Mouse (Mus musculus) testis, postnatal 14 days (tissue): Measurements from ENCODE around the gene Olfr457.
"Not testable (repeated sequence)": the region's sequence is repeated elsewhere in the genome, so short reads cannot be mapped to it uniquely, and the experiment has no call there.

ENCODE experiments used
- DNase-seq: peaks from one replicate; pipeline ENCODE4 v3.0.0; 2021; ENCODE audit warnings: low spot score

Olfr457 gene

DNA sequence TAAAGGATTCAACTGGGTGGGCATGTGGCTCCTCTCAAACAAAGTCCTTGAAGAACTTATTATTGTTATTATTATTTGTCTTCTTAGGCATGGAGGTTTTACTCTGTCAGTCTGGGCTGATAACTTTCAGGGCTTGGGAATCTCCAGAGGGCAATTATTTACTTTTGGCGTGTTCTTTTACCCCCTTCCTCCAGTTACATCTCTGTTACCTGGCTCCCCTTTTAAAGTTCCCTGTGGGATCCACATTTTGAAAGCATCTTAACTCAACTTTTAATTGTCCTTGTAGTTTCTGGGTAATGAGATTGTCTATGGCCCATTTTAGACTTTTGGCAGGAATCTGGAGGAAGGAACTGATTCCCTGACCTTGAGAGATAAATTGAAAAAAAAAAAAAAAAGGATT lies at the start of gene Olfr457:
Gene Olfr457, minus strand, starts transcription at position 101 of the 400 bp plus-strand sequence.
- DNase-seq, result no peak

DNA sequence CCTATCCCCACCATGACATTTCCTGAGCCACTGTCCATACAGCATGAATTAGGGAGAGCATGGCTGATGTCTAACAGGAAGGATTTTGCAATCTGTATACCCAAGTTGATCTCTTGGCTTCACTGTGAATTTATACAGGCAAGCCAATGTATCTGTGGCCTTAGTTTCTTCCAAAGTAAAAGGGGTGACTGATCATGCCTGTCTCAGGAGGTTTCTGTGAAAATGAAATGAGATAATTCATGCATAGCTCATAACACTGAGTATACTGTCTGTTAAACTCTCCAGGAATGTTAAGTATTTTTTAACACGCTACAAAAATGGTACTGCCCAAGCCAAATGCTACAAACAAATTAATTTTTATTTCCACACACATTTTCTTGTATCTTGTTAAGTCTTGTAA lies 37.3 kb upstream of the Olfr457 start:
- DNase-seq, result no peak

DNA sequence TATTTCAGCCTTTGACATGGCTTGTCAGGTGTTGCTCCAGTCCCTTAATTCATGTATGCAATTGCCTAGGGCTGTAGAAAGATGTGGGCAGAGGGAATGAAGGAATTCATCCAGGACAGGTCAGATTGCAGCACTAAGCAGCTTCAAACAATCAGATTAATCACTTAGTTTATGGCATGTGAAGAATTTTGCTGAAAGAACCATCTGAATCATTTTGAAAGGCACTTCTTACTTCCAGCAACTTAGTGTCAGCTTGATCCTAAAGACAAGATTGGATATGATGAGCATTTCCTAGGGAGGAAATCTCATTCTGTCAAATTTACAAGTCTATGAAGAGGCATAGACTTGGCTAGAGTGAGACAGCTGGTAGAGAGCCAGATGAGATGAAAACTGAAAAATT lies 33.2 kb upstream of the Olfr457 start:
- DNase-seq, result no peak

DNA sequence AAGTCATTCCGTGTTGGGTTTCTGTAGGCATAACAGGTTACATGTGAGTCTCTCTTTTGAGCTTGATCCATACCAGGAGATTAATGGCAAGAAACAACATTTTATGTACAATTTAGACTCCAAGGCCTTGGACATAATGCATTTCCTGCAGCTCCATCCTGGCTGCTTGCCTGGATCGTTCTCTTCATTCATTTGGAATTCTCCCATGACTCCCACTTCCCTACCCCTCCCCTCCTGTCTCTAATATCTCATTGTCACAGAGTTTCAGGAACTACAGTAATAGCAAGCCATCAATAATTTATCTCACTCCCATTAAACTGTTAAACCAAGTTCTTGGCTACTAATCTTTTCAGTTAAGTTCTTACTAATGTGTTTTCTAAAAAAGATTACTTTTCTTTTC lies 27.3 kb upstream of the Olfr457 start:
- DNase-seq, result no peak

DNA sequence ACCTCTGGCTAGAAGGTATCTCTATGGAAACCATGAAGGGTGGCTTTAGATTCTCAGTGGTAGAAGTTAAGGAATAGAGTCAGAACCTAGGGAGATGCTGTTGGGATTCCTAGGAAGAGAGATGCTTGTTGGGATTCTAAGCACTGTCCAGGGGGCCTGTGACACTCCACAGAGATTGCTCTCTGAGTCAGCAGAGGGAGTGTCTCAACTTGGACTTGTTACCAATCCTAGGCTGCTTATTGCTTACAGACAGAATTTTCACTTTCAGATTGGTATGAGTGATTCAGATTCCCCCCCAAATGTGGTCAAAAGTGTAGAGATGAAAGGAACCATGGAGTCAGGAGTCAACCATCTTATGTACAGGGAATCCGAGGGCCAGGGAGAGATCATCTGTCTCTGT lies 13.6 kb upstream of the Olfr457 start:
- no peak for DNase-seq

DNA sequence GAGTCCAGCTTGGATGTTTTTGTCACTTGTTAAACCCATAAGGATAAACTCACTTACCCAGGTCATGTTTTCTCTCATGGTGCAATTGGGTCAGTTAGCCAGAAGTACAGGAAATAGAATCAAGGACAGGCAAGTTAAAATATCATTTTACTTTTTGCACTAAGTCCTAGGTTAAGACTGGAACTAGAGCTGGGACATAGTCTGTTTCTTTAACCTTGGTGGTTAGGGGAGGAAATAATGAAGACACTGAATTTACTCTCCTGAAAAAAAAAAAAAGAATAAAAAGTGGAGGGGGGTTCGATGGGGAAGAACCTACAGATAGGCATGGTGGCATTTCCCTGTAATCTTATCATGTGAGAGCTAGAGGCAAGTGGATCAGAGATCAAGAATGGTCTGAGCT lies 11.0 kb upstream of the Olfr457 start, which contains the start of gene Olfr456:
Gene Olfr456, minus strand, starts transcription at position 101 of the 400 bp plus-strand sequence.
- no peak for DNase-seq

DNA sequence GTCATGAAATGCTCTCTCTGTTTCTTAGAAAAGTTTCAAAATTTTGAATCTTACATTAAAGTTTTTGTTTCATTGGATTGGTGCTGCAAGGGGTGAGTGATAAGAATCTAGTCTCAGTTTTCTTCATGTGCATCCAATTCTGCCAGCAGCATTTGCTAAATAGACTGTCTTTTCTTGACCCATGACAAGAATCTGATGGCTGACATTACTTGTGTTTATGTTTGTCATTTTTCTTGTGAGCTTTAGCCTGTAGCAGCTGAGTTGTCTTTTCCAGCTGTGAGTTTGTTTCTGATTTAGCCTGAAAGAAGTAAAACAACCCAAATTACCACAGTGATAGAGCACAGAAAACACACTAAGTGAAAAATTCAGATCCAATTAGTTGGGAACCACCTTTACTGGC lies 8.5 kb upstream of the Olfr457 start:
- DNase-seq, result no peak

DNA sequence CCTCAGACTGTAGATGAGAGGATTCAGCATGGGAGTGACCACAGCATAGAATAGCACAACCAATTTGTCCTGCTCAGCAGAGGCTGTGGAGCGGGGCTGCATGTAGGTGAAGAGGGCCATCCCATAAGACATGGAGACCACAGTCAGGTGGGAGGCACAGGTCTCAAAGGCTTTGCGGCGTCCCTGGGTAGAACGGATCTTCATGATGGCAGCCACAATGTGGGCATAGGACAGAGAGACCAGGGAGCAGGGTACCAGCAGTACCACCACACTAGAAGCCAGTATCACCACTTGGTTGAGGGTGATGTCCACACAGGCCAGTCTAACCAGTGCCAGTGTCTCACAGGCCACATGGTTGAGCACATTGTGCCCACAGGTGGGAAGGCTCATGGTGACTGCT lies 4.8 kb downstream of the Olfr457 start:
- not testable (repeated sequence) for DNase-seq

DNA sequence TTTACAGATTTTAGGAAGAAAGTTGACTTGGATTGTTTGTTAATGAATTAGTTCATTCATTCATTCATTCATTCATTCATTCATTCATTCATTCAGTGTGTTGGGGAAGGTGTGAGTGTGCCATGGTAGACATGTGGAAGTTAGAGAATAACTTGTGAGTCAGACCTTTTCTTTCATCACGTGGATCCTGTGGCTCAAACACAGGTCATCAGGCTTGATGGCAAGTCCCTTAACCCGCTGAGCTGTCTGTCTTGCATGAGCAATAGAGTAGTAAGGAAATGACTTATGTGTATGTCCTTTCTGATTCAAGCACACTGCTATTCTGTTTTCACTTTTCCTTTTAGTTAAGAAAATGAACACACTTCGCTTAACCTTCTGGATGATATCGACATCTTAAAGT lies 5.6 kb downstream of the Olfr457 start:
- no peak for DNase-seq

DNA sequence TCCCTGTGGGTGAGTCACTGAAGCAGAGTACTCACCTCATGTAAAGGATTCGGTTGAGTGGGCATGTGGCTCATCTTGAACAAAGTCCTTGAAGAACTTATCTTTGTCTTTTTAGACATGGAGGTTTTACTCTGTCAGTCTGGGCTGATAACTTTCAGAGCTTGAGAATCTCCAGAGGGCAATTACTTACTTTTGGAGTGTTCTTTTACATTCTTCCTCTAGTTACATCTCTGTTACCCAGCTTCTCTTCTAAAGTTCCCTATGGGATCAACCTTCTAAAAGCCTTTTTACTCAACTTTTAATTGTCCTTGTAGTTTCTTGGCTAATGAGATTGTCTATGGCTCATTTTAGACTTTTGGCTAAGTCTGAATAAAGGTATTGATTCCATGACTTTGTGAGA lies 11.0 kb downstream of the Olfr457 start, which contains the start of gene Olfr458:
Gene Olfr458, minus strand, starts transcription at position 101 of the 400 bp plus-strand sequence.
- no peak for DNase-seq

DNA sequence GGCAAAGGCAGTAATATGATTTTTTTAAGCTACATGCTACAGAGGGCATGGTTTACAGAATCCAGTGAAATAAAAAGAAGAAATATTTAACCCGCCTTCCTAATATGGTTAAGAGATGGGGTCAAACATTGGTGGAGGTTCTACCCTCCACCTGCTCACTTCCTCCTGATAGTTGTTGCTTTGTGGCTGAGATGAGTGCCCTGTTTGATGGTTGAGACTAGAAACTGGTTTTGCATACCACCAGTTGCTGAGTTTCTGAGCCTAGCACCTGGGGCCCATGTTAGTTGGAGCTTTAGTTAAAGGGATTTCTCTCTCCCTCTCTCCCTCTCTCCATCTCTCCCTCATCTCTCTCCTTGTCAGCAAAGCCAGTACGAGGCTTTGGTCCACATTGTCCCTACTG lies 28.8 kb downstream of the Olfr457 start:
- DNase-seq, result no peak

DNA sequence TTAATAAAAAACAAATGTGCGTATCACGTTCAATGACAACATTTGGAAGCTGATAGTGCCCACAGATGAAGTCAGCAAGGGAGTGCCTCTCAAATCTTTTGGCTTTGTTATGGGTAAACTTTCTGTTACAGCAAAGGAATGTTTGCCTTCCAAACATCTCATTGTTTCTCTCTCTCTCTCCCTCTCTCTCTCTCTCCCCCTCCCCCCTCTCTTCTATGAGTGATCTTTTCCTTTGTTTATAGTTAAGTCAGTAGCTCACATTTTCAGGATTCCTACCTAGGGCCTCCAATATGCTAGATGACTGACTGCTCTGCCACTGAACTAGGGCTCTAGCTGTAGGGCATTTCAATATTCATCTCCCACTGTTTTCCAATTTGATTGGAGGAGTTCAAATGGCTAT lies 31.6 kb downstream of the Olfr457 start:
- DNase-seq, result no peak

DNA sequence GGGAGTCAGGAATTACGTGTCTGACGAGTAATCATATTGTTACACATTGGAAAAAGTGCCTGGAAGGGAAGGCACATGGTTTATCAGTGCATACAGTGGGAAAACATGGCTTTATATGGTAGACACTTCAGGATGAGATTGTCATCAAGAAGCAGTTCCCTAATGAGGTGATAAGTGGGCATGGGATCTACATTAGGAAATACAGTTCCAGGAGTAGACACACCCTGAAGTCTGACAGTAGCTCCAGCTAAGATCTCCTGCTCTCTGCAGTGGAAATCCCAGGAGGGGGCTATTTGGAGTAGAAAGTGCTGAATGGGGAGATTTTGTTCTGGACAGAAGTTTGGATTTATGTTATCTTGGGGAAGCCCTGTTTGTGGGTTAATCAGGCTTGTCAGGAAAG lies 34.7 kb downstream of the Olfr457 start:
- DNase-seq, result no peak

DNA sequence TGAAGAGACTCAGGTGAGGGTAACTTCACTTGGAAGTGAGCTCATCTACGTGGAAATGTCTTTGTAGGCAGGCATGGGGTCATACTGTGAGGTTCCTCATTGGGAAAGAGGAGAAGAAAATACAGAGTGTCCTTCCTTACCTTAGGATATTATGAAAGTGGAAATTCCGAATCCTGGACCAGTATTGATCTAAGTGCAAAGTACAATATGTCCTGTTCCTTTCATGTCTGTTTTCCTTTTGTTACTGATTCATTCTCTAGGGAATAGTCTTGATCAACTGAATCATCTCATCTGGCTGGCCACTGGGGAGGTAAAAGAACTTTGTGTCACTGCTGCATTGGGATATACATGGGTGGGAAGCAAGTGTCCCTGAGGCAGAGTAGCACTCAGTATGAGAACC lies 40.6 kb downstream of the Olfr457 start:
- no peak for DNase-seq

DNA sequence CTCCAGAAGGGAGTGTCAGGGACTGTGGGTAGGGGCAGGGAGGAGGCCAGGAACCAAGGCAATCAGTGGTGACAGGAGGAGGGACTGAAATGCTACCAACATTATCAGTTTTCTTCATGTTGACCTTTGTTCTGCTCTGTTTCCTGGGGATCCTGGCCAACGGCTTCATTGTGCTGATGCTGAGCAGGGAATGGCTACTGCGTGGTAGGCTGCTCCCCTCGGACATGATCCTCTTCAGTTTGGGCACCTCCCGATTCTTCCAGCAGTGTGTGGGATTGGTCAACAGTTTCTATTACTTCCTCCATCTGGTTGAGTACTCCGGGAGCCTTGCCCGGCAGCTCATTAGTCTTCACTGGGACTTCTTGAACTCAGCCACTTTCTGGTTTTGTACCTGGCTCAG lies 41.7 kb downstream of the Olfr457 start, which contains the start of gene Tas2r126:
Gene Tas2r126, plus strand, starts transcription at position 90 of the 400 bp plus-strand sequence.
- no peak for DNase-seq

DNA sequence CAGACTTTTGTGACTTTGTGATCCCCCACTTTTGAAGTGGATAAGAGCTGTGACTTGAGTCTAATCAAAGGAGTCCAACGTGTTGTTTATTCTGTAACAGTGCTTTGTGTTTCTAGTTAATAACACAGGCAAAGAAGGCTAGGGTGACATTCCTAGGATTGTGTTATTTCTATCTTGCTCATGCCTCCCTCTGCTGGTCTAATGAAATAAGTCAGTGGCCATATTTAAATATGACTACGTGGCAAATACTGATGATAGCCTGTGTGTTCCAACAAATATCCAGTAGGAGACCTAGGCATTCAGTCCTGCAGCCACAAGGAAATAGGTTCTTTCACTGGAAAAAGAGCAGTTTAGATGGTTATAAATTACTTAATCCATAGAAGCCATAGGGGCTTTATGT lies 42.6 kb downstream of the Olfr457 start:
- DNase-seq, result no peak

DNA sequence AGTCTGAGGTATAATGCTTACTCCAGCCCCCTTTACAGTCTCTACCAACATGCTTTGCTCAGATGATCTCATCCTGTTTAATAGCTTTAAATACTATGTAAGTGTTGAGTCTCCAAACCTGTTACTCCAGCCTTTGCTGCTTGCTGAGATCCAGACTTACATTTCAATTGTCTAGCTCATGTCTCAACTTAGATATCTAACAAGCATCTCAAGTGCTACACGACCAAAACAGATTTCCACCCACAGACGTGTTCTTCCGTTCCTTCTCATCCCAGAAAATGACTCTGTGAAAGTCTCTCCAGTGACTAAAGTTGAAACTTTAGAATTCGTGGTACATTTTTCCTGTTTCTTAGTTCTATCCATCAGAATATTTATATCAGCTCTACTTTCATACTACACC lies 49.8 kb downstream of the Olfr457 start:
- DNase-seq, result no peak

DNA sequence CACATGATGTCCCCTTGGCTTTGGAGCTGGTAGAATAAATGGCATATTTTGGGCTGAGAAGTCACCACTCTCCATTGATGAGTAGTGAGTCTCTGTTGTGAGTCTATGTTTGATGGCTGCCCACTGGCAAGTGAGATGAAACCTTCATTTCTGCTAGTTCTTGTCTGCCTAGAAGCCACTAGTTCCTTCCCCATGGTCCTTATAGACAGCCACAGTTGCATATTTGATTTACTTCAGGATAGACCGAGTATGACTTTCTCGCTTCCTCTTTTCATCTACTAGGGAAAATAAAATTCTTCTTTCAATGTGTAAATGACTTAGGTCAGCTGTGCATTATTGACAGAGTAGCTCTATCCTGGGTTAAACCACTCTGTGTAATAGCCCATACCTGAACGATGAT lies 51.7 kb downstream of the Olfr457 start:
- DNase-seq, result no peak

DNA sequence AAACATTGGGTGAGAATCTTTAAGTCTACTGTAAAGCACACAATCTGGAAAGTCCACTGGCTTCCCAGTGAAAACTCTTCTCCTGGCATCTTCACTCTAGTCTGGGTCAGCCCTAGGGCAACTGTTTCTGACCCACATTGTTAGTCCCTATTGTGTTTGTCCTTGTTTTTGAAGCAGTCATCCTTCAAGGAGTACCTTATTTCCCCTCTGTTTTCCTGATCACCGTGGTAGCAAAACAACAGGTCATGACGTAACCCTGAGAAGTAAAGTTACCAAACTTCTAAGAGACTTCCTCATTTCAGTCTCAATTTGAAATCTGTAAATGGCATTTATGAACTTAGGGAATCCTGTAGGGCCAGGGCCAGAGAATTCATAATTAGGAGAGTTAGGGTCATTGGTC lies 54.7 kb downstream of the Olfr457 start:
- no peak for DNase-seq

DNA sequence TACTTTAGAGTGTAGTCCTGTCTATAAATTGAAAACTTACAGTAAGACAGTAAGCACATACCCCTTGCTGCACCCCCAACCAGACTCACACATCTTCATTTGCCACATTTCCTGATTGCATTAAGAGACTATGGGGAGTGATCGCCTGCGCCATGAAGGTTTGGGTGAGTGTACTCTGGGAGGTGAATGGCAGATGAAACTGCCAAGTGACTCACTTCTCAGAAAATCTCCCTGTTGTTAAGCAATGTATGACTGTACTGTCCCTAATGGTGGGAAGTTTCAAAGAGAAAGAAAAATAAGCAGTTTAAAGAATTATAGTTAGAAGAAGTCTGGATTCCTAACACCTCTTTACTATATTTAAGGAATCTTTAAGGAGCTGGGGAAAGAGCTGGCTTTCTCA lies 56.7 kb downstream of the Olfr457 start:
- DNase-seq, result no peak
